Mouse (Mus musculus) heart, embryonic 14.5 days (tissue): Measurements from ENCODE around the gene Fam221a. TPM values are rescaled to one million over a fixed set of nuclear protein-coding genes. Genes with fewer than 3 reads are reported as not detected.

Experiments
- ATAC-seq: fragments of 200-750 bp; cut with Nextera tagmentation; 2 replicates; pipeline ENCODE4 v1.8.0; 2017; ENCODE audit warnings: low read depth, moderate TSS enrichment; ENCODE audit not compliant: insufficient number of reproducible peaks, insufficient read depth, low FRiP score
- H3K27ac ChIP-seq, 2 experiments: fragments of 200-500 bp in 1 of 2; fragments of 300-500 bp in 1 of 2; sonication (generic) in 1 of 2; replicated peaks in 1 of 2; 2 replicates each; pipeline ENCODE4 v1.5.1; 2012 to 2014; ENCODE audit warnings: low read depth in 2 of 2, low read length in 2 of 2, control low read depth in 1 of 2, mild to moderate bottlenecking in 1 of 2, mixed read lengths in 1 of 2; ENCODE audit not compliant: control insufficient read depth in 1 of 2, insufficient read depth in 1 of 2
- H3K27me3 ChIP-seq: fragments of 300-500 bp; sonication (generic); 2 replicates; pipeline ENCODE4 v1.6.1; 2014; ENCODE audit warnings: mild to moderate bottlenecking, low read length, control low read depth; ENCODE audit not compliant: control insufficient read depth, insufficient read depth
- H3K36me3 ChIP-seq: fragments of 300-500 bp; sonication (generic); 2 replicates; pipeline ENCODE4 v1.6.1; 2014; ENCODE audit warnings: mild to moderate bottlenecking, control low read depth, low read length, mixed read lengths; ENCODE audit not compliant: control insufficient read depth, insufficient read depth
- H3K4me1 ChIP-seq, 2 experiments: fragments of 200-500 bp in 1 of 2; fragments of 300-500 bp in 1 of 2; sonication (generic) in 1 of 2; 2 replicates each; pipeline ENCODE4 v1.6.1; 2012 to 2014; ENCODE audit warnings: low read length in 2 of 2, control low read depth in 1 of 2, mixed read lengths in 1 of 2; ENCODE audit not compliant: control insufficient read depth in 2 of 2, insufficient read depth in 2 of 2
- H3K4me2 ChIP-seq: fragments of 300-500 bp; sonication (generic); 2 replicates; pipeline ENCODE4 v1.6.1; 2014; ENCODE audit warnings: mild to moderate bottlenecking, low read length
- H3K4me3 ChIP-seq, 2 experiments: fragments of 200-500 bp in 1 of 2; fragments of 300-500 bp in 1 of 2; sonication (generic) in 1 of 2; 2 replicates each; pipeline ENCODE4 v1.5.1; 2012 to 2014; ENCODE audit warnings: low read length in 2 of 2, mild to moderate bottlenecking in 2 of 2, control low read depth in 1 of 2, low read depth in 1 of 2, moderate library complexity in 1 of 2; ENCODE audit not compliant: control insufficient read depth in 1 of 2, insufficient read depth in 1 of 2
- H3K9ac ChIP-seq: fragments of 300-500 bp; sonication (generic); 2 replicates; pipeline ENCODE4 v1.6.1; 2014; ENCODE audit warnings: mild to moderate bottlenecking, low read length
- H3K9me3 ChIP-seq: fragments of 300-500 bp; sonication (generic); 2 replicates; pipeline ENCODE4 v1.6.1; 2016; ENCODE audit warnings: low read length, control low read depth; ENCODE audit not compliant: control insufficient read depth
- WGBS: fragments of 180-500 bp; shearing (Covaris S2); extraction: QIAGEN DNeasy Blood & Tissue Kit; methylation state at CpG from one replicate; pipeline ENCODE4 v1.1.7; 2014; 5-methylcytosine and 5-hydroxymethylcytosine counted together
- polyA plus RNA-seq: library from polyadenylated mRNA; unstranded; fragments of >200 nt; fragmentation: Nextera tagmentation; extraction: Ambion mirVana; gene quantifications from 2 replicates; pipeline ENCODE4 v1.2.1, GENCODE M21; 2014

Fam221a gene
- polyA plus RNA-seq, 1 experiment from 2014 or later: 4.0 TPM

DNA sequence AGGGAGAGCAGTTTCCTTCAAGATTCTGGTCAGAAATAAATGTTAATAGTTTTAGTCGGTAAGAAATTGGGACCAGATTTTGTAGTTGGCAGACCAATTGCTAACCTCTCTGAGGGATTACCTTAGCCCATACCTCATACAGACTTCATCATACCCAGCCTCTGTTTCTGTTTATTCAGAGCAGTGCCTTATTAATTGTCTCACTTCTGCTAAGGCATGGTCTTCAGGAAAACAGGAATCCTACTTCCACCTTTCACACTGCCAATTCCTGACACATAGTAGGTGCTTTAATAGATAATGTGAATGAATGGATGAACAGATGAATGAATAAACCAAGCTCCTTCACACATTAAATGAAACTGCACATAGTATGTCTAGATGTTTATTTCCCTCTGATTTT is 42.2 kb upstream of the Fam221a start:
- 60% methylated on average over 1 of the region's 1 CpGs for WGBS
- H3K9me3 ChIP-seq: no peaks in the 10 kb centered on the region
- no peak overlapping the region for H3K27ac ChIP-seq
- no peak overlapping the region for H3K4me2 ChIP-seq
- no peak overlapping the region for H3K4me3 ChIP-seq
- H3K36me3 ChIP-seq: no peaks in the 10 kb centered on the region
- peaks cover 0 to 6% of the 10 kb centered on the region in 2 experiments; a peak in 2 of 4 replicates for H3K4me1 ChIP-seq
- no peaks in the 10 kb centered on the region for H3K27me3 ChIP-seq
- no peak for ATAC-seq
- H3K9ac ChIP-seq: no peak overlapping the region

DNA sequence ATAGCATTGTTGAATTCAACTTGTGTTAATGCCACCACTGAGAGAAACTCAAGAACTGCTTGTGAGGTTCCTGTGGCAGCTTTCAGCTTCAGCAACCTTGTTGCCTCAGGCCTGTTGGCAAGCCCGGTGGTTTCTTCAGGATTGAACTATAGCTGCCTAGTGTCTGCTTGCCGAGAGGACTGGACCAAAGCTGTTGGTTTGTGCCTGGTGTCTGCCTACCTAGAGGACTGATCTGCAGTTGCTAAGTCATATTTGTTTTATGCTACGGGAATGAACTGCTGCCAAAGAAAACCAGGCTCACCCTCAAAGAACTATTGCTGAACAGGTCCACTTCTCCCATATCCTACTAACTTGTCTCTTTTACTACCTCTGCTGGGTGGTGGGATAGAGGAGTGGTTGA is 40.7 kb upstream of the Fam221a start:
- no peaks in the 10 kb centered on the region for H3K27me3 ChIP-seq
- H3K4me2 ChIP-seq: no peak overlapping the region
- WGBS: 87% methylated on average over 3 of the region's 3 CpGs
- no peaks in the 10 kb centered on the region for H3K36me3 ChIP-seq
- H3K9ac ChIP-seq: no peak overlapping the region
- H3K4me1 ChIP-seq: peaks cover 2 to 6% of the 10 kb centered on the region in 2 experiments; a peak in 3 of 4 replicates
- H3K4me3 ChIP-seq: no peak overlapping the region
- no peaks in the 10 kb centered on the region for H3K9me3 ChIP-seq
- H3K27ac ChIP-seq: no peak overlapping the region
- no peak for ATAC-seq

DNA sequence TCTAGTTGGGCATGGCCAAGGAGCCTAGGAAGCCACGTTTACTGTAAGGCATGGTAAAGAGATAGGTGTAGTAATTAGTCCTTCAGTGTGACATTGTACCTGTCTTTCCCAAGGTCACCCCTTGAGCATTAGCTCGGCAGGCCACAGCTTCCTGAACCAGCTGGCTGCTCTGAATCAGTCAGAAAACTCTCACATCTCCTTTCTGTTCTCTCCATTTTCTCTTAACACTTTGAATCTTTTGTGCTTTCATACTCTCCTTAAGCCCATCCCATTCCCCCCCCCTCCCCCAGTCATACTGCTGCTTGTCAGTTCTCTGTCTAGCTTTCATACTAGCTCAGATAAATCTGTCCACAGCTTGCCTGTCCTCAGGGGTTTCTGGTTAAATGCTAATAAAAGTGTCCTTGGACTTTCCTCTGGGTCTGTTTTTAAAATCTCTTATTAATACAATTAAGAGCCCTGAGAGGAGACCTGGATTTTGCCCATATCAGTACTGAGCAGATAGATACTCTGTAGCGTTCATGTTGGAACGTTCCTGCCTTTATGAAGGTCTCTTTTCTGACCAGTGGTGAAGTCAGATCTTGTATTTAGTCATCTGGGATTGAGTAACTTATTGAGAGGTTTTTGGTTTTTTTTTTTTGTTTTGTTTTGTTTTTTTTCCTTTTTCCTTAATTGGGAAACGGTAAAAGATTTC is 36.0 kb upstream of the Fam221a start:
- Histone ChIP-seq H3K27me3 (no peaks in the 10 kb centered on the region), H3K27ac (0 out of 4 replicates have a peak overlapping the region, but pooled peaks of 1 of the 2 experiments have one; percentile 19), H3K36me3 (0 out of 2 replicates have a peak, but pooled peaks cover 11% of the 10 kb centered on the region), H3K4me1 (peaks cover 6 to 15% of the 10 kb centered on the region in 2 experiments; a peak in 3 of 4 replicates), H3K9ac (no peak overlapping the region), H3K4me3 (no peak overlapping the region), H3K4me2 (peak overlapping the region; percentile 44), H3K9me3 (no peaks in the 10 kb centered on the region)
- 40% methylated on average over 5 of the region's 5 CpGs for WGBS
- no peak for ATAC-seq

DNA sequence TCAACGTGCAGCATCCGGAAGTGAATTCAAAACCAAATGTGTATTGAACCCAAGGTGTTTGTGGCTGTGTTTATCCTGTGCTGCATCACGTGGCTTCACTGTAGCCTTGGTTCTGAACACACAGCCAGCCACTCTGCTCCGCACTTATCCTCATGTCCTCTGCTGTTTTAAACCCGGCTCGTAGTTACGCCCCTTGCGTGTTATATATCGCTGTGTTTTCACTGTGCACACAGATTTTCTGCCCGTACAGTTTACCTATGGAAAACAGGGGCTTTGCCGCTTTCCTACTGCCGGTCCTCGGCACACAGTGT is 35.5 kb upstream of the Fam221a start:
- H3K4me2 ChIP-seq: peak overlapping the region; percentile 44
- peaks cover 6 to 20% of the 10 kb centered on the region in 2 experiments; a peak in 3 of 4 replicates for H3K4me1 ChIP-seq
- H3K27me3 ChIP-seq: no peaks in the 10 kb centered on the region
- no peak overlapping the region for H3K27ac ChIP-seq
- no peak overlapping the region for H3K4me3 ChIP-seq
- H3K36me3 ChIP-seq: 0 out of 2 replicates have a peak, but pooled peaks cover 11% of the 10 kb centered on the region
- no peak for ATAC-seq
- no peaks in the 10 kb centered on the region for H3K9me3 ChIP-seq
- 56% methylated on average over 13 of the region's 13 CpGs for WGBS
- no peak overlapping the region for H3K9ac ChIP-seq

DNA sequence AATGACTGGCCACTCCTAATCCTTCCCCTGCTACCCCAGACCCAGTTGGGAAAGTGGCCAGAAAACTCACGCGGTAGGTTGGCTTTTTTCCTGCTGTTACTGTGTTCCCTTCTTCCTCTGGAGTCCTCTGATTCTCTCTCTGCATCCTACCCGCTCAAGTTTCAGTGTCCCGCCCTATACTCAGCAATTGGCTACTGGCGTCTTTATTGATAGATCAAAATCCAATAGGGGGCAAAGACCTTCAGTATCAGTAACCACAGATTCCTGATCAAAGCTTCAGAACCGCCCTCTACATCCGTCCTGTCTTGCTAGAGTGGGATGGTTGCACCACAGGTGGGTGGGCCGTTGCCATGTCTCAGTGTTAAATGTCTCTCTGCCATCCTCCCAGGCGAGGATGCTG is 29.0 kb upstream of the Fam221a start:
- H3K27me3 ChIP-seq: no peaks in the 10 kb centered on the region
- ATAC-seq: no peak
- 0 out of 2 replicates have a peak, but pooled peaks cover 17% of the 10 kb centered on the region for H3K36me3 ChIP-seq
- H3K4me3 ChIP-seq: no peak overlapping the region
- H3K4me1 ChIP-seq: peaks cover 0 to 6% of the 10 kb centered on the region in 2 experiments; a peak in 1 of 4 replicates
- no peaks in the 10 kb centered on the region for H3K9me3 ChIP-seq
- no peak overlapping the region for H3K9ac ChIP-seq
- no peak overlapping the region for H3K27ac ChIP-seq
- no peak overlapping the region for H3K4me2 ChIP-seq
- 46% methylated on average over 9 of the region's 9 CpGs for WGBS

DNA sequence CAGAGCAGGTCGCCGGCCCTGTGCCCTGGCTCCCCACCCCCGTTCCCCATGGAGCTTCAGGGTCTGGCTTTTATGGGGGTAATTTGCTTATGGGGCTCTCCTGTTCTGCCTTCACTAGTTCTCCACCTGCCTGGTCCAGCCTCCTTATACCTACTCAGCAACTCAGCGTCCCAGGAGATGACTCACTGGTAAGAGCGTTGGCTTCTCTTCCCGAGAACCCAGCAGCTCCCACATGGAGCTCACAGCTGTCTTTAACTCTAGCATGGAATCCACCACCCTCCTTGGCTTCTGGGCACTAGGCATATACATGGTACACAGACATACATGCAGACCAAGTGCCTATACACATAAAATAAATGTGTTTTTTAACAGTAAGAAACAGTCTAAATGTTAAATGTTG is 28.4 kb upstream of the Fam221a start:
- no peak overlapping the region for H3K4me2 ChIP-seq
- no peak overlapping the region for H3K27ac ChIP-seq
- no peaks in the 10 kb centered on the region for H3K9me3 ChIP-seq
- no peaks in the 10 kb centered on the region for H3K27me3 ChIP-seq
- no peak overlapping the region for H3K4me3 ChIP-seq
- no peak overlapping the region for H3K9ac ChIP-seq
- 44% methylated on average over 6 of the region's 6 CpGs for WGBS
- no peak for ATAC-seq
- 0 out of 2 replicates have a peak, but pooled peaks cover 17% of the 10 kb centered on the region for H3K36me3 ChIP-seq
- H3K4me1 ChIP-seq: peaks cover 0 to 6% of the 10 kb centered on the region in 2 experiments; a peak in 1 of 4 replicates

DNA sequence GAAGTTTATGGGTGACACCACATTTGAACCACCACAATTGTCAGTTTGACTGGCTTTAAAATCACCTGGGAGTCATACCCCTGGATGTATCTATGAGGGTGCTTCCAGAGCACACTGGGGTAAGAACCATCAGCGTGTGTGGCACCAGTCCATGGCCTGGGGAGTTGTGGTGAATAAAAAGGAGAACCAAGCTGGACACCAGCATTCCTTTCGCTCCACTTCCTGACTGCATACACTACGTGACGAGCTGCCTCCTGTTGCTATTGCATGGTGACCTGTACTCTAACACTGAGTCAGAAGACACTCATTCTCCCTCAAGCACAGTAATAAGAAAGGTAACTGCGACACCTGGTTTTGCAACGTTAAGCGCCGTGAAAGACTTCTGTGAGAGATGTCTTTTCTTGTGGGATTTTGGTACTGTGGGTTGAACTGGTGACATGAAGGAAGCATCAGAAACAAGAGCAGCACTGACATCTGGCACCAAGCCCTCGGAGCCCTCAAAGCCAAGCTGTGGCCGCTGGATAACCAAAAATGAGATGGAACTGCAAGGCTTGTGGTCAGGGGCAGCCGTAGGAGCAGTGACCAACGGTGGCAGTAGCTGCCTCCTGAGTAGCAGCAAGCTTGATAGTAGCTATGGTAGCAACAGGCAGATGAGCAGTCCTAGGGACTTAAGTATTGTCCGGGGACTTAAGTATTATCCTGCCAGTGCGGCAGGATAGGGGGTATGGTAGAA is 23.6 kb upstream of the Fam221a start:
- H3K27me3 ChIP-seq: no peaks in the 10 kb centered on the region
- H3K4me1 ChIP-seq: no peaks in the 10 kb centered on the region
- H3K27ac ChIP-seq: no peak overlapping the region
- no peaks in the 10 kb centered on the region for H3K9me3 ChIP-seq
- H3K4me2 ChIP-seq: no peak overlapping the region
- H3K4me3 ChIP-seq: no peak overlapping the region
- WGBS: 68% methylated on average over 14 of the region's 14 CpGs
- H3K9ac ChIP-seq: no peak overlapping the region
- 0 out of 2 replicates have a peak, but pooled peaks cover 6% of the 10 kb centered on the region for H3K36me3 ChIP-seq
- ATAC-seq: no peak
